Mouse (Mus musculus): ENCODE data around the gene Pnrc2.

Pnrc2 gene

DNA sequence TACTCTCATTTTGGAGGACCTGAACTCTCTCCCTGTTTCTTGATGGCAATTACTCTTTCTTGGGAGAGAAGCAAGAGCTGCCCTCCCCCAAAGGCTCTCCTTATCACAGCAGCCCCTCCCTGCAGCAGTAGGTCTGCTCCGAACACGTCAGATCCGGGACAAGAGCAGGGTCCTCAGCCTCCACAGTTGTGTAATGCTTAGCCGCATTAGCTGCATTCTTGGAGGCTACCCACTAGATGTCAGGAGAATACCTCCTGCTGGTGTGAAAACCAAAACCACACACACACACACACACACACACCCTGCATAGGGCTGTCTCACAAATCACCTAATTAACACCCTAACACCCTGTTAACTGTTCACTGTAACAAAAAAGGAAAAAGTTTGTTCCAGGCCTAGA is 19.2 kb upstream of the Pnrc2 start:
- no peak for DNase-seq (ENCODE audit: extremely low read depth, insufficient read length, low spot score)

DNA sequence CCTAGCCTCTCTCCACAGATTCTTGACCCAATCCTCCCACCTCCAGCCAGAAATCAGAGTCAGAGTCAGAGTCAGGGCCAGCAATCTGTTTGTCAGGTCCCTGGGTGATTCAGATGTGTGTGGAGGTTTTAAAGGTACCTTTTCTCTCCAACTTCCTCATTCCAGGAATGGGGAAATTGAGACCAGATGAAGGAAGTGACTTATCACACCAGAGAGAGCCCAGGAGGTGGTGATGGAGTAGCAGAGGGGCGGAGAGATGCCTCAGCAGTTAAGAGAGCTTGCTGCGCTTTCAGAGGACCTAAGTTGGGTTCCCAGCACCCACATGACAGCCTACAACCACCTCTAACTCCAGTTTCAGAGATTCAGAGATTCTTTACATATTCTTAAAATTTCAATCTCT is 17.9 kb upstream of the Pnrc2 start:
- DNase-seq (ENCODE audit: extremely low read depth, insufficient read length, low spot score): no peak

- no peak for DNase-seq (ENCODE audit: extremely low read depth, insufficient read length, low spot score)
Observed at GRCm38 (mm10) chr4:135889884-135890283, 16.2 kb upstream of the Pnrc2 start.

DNA sequence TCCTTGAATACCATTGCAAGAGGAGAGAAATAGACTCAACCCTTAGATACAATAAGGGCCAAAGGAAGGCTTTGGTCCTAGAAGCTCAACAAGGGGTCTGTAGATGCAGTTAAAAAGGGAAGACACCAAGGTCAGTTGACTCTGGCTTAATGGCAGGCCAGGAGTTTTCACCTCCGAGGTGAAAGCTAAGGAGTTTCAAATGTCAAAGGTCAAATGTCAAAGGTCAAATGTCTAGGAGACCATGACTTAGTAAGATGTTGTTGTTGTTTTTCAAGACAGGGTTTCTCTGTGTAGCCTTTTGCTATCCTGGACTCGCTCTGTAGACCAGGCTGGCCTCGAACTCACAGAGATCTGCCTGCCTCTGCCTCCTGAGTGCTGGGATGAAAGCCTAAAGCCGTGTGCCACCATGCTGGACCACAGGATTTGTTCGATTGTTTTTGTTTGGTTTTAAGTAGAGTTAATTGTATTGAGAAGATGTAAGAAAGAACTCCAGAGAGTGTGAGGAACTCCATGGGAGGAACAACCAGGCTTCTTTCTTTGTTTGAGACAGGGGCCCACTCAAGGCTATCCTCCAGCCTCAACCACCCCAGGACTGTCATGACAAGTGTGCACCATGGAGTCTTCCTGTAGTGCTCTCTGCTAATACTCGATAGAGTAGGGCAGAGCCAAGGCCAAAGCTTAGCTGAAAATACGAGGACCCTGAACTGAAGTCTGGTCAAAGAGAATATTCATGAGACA is 15.7 kb upstream of the Pnrc2 start:
- no peak for DNase-seq (ENCODE audit: extremely low read depth, insufficient read length, low spot score)

GRCm38 (mm10) chr4:135888448-135889057 is 14.9 kb upstream of the Pnrc2 start:
- DNase-seq (ENCODE audit: extremely low read depth, insufficient read length, low spot score): no peak

GRCm38 (mm10) chr4:135886184-135886583 is 12.5 kb upstream of the Pnrc2 start:
- no peak for DNase-seq (ENCODE audit: extremely low read depth, insufficient read length, low spot score)

GRCm38 (mm10) chr4:135885676-135886075 is 12.0 kb upstream of the Pnrc2 start:
- no peak for DNase-seq (ENCODE audit: extremely low read depth, insufficient read length, low spot score)

GRCm38 (mm10) chr4:135884531-135884930 is 10.9 kb upstream of the Pnrc2 start:
- no peak for DNase-seq (ENCODE audit: extremely low read depth, insufficient read length, low spot score)

DNA sequence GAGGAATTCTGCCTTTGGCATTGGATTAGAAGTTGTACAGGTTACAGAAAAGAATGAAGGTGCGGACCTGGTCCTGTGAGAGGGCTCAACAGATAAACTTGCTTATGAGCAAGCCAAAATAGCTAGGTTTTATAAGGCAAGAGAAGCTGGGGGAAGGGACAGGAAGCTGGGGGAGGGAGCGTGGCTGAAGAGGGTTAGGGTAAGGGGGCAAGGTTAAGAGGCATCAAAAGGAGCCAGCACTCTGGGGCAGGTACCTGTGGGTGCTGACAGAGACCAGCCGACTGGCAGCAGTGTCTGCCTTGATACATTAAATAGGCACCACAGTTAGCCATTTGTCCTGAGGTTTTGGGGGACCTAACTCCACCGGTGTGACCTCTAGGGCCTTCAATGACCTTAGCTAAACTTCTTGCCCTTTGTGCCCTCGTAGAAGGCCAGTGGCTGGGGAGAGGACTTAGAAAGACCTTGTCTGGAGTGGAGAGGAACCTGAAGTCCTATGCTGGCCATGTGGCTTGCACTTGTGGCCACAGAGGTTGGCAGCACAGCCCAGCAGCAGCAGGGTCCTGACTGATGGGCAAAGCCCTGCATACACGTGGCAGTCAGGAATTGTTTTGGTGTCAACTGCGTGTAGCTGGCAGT is 10.3 kb upstream of the Pnrc2 start:
- no peak for DNase-seq (ENCODE audit: extremely low read depth, insufficient read length, low spot score)

DNA sequence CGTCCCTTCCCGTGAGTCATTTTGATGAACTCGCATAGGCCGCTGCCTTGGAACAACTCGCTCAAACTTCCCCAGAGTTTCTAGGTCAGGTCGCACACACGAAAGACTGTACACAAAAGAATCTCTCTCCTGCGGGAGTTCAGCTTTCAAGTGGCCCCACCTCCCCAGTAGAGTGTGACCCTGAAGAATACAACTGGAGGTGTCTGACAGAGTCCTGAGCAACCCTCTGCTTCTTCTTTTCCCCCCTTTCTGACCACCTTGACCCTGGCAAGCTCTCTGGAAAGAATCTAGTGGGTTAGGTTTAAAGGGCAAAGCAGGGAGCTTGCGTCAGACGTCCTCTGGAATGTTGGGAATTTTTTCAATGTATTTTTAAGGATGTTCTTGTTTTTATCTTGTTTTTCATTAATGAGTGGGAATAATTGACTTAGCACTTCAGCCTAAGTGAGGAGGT is 9.8 kb upstream of the Pnrc2 start:
- DNase-seq (ENCODE audit: extremely low read depth, insufficient read length, low spot score): no peak

DNA sequence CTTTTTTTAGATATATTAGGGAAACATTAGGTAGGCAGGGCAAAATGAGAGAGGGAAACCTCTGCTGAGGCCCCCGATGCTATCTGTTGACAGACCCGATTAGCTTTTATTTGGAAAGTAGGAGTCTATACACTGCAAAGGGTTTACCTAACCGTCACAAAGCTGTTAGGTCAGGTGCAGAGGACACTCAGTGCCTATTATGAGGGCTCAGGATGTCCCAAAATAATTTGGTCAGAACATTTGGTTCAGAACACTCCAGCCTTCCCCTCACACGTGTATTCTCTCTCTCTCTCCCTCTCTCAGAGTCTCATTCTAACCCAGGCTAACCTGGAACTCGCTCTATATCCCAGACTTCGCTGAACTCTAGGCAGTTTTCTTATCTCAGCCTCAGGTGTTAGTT is 8.4 kb upstream of the Pnrc2 start:
- DNase-seq (ENCODE audit: extremely low read depth, insufficient read length, low spot score): no peak

DNA sequence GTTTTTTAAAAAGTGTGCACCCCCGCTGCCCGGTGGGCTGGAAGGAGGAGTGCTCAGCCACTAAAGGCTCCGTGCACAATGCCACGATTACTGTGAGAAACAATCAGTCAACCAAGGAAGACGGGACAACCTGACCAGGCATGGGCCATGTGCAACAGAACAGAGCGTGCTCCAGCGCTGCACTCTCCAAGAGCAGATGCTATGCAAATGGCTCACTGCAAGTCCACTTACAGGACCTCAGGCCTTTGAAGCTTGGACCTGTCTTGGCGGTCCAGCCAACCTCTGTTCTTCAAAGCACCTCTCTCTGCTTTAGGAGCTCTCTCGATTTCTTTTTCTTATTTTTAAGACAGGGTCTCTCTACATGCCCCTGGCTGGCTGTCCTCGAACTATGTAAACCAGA is 6.9 kb upstream of the Pnrc2 start:
- no peak for DNase-seq (ENCODE audit: extremely low read depth, insufficient read length, low spot score)

DNA sequence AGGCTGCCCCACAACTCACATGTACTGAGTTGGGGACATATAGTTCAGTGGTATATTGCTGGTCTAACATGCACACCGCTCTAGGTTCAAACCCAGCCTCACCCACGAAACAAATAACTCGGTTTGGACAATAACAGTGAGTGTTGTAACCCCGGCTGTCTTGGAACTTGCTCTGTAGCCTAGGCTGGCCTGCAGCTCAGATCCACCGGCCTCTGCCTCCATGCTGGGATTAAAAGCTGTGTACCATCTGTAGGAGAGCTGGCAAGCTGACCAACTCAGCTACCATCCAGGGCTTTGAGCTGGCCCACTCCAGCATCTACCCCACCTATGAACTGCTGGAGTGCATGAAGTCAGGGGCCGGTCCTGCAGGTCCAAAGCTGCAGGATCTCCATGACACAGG is 6.4 kb upstream of the Pnrc2 start:
- DNase-seq (ENCODE audit: extremely low read depth, insufficient read length, low spot score): no peak

DNA sequence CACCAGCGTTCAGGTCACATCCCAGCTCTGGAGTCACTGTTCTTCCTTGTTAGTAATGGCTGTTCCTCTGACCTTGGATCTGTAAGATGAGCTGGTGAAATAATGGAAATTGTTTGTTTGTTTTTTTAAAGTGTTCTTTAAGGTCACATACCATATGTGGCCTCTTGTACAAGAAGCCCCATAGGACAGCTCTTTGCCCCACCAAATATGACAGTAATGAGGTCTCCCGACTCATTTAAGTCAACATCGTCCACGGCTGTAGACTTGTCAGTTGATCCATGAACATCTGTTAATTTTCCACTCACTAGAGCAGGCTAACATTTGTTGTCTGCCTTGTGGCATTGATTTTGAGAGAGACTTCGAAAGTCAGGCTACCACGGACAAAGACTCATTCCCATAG is 5.4 kb upstream of the Pnrc2 start:
- DNase-seq (ENCODE audit: extremely low read depth, insufficient read length, low spot score): no peak

GRCm38 (mm10) chr4:135877742-135878141 is 4.1 kb upstream of the Pnrc2 start:
- peak; percentile 37 for DNase-seq (ENCODE audit: extremely low read depth, insufficient read length, low spot score)

GRCm38 (mm10) chr4:135876583-135877020 is 3.0 kb upstream of the Pnrc2 start:
- DNase-seq (ENCODE audit: extremely low read depth, insufficient read length, low spot score): peak; percentile 50

- DNase-seq (ENCODE audit: extremely low read depth, insufficient read length, low spot score): no peak
Observed at GRCm38 (mm10) chr4:135875991-135876582, 2.4 kb upstream of the Pnrc2 start.

DNA sequence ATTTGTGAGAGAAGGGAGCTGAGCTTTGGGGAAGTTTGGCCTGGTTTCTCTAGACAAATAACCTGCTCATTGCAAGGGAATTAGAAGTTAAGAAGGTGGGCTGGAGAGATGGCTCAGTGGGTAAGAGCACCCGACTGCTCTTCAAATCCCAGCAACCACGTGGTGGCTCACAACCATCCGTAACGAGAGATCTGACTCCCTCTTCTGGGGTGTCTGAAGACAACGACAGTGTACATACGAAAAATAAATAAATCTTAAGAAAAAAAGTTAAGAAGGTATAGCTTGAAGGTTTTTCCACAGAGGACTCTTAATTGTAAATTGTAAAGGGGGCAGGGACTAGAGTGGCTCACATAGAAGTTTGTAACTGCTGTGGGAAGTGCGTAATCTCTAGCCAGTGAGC is 1.9 kb upstream of the Pnrc2 start:
- DNase-seq (ENCODE audit: extremely low read depth, insufficient read length, low spot score): no peak

GRCm38 (mm10) chr4:135874564-135875535 is 1.2 kb upstream of the Pnrc2 start:
- DNase-seq (ENCODE audit: extremely low read depth, insufficient read length, low spot score): no peak

DNA sequence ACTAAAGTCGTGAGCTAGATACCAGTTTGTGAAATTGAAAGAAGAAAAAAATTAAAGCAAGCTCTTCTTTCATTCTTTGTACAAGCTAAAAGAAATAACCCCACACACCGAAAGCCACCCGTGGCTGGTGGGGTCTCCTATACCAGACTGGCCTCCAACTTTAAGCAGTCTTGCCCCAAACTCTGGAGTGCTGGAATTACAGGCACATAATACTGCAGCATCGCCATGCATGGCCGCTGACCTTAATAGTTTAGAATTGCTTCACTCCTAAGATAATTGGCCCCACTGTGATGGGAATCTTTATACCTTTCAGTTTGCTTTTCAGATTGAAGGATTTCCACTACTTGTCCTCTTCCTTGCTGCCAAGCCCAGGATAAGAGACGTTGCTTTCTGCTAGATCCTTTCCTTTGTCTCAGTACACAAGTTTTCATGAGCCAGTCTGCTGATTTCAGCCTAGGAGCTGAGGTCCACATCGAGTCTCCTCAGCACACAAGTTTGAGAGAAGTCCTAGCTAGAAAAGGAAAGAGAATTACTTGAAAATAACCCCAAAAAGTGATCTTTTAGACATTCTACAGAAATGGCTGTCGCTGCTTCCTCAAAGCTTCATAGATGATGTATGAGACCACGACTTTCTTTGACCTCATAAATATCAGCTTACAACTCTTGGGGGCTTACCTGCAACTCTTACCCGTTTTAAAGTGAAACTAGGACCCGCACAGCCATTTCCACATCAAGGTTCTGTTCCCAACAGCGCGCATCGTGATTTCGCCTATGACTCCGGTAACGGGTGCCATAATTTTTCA is 860 bp downstream of the Pnrc2 start:
- DNase-seq (ENCODE audit: extremely low read depth, insufficient read length, low spot score): no peak

Data from 3134 (cell line).